Mouse (Mus musculus) liver, adult 2 months (tissue): ENCODE measurements around the gene Arfgap2. TPM values are rescaled to one million over a fixed set of nuclear protein-coding genes. Genes with fewer than 3 reads are reported as not detected.

ENCODE experiments used
- DNase-seq: peaks from one replicate; pipeline ENCODE4 v3.0.0-alpha.2; 2011; ENCODE audit warnings: low read depth, low spot score; ENCODE audit errors: extremely low read depth
- H3K27ac ChIP-seq: fragments of 200-500 bp; replicated peaks from 2 replicates; pipeline ENCODE4 v1.5.1; 2012; ENCODE audit warnings: low read depth, mild to moderate bottlenecking, control low read depth, inconsistent platforms, low read length; ENCODE audit not compliant: insufficient read depth
- H3K27me3 ChIP-seq: fragments of 200-500 bp; 2 replicates; pipeline ENCODE4 v1.6.1; 2012; ENCODE audit warnings: mild to moderate bottlenecking, moderate library complexity, low read length, inconsistent platforms; ENCODE audit not compliant: control insufficient read depth, insufficient read depth
- H3K36me3 ChIP-seq: fragments of 200-500 bp; 2 replicates; pipeline ENCODE4 v1.6.1; 2012; ENCODE audit warnings: low read length, inconsistent platforms; ENCODE audit not compliant: control insufficient read depth, insufficient read depth
- H3K4me1 ChIP-seq: fragments of 200-500 bp; 2 replicates; pipeline ENCODE4 v1.6.1; 2011; ENCODE audit warnings: low read length; ENCODE audit not compliant: control insufficient read depth, insufficient read depth
- H3K4me3 ChIP-seq: fragments of 200-500 bp; 2 replicates; pipeline ENCODE4 v1.5.1; 2011; ENCODE audit warnings: low read depth, mild to moderate bottlenecking, control low read depth, low read length, moderate library complexity; ENCODE audit not compliant: insufficient read depth
- H3K79me2 ChIP-seq: fragments of 200-500 bp; 2 replicates; pipeline ENCODE4 v1.6.1; 2012; ENCODE audit warnings: inconsistent platforms, mild to moderate bottlenecking, low read length, moderate library complexity; ENCODE audit not compliant: control insufficient read depth, insufficient read depth
- H3K9ac ChIP-seq: fragments of 200-500 bp; 2 replicates; pipeline ENCODE4 v1.6.1; 2012; ENCODE audit warnings: low read depth, mild to moderate bottlenecking, control low read depth, inconsistent platforms, low read length
- CTCF ChIP-seq: fragments of 200-500 bp; IDR thresholded peaks from 2 replicates; pipeline ENCODE4 v1.5.1; 2011; ENCODE audit warnings: low read depth, low read length, control low read depth
- POLR2A ChIP-seq: fragments of 200-500 bp; IDR thresholded peaks from 2 replicates; pipeline ENCODE4 v1.6.1; 2011; ENCODE audit warnings: low read length, control low read depth; ENCODE audit not compliant: insufficient read depth; ENCODE audit errors: extremely low read depth
- WGBS: fragments of 180-500 bp; shearing (Covaris S2); methylation state at CpG from one replicate; pipeline ENCODE4 v1.1.7; 2018; 5-methylcytosine and 5-hydroxymethylcytosine counted together
- polyA plus RNA-seq: library from polyadenylated mRNA; depleted of rRNA; stranded (reverse); fragments of >200 nt; gene quantifications from 2 replicates; pipeline ENCODE4 v1.2.3, GENCODE M21; 2012
- total RNA-seq: library from RNA; depleted of rRNA; stranded (reverse); fragments of >200 nt; gene quantifications from 2 replicates; pipeline ENCODE4 v1.2.3, GENCODE M21; 2014

Gene Arfgap2
- total and polyA plus RNA-seq, 2 experiments, result 69.1 to 74.2 TPM

GRCm38 (mm10) chr2:91291197-91292007, 26.6 kb downstream of the Arfgap2 start:
- Histone ChIP-seq H3K4me1 (no peaks in the 10 kb centered on the region), H3K9ac (no peak overlapping the region), H3K27ac (no peak overlapping the region), H3K79me2 (no peaks in the 10 kb centered on the region), H3K4me3 (no peak overlapping the region), H3K27me3 (no peaks in the 10 kb centered on the region), H3K36me3 (no peaks in the 10 kb centered on the region)
- no peak for TF ChIP-seq CTCF
- no peak for TF ChIP-seq POLR2A
- 82% methylated on average over 12 of the region's 12 CpGs for WGBS
- DNase-seq, result no peak

- H3K4me1 ChIP-seq, result no peaks in the 10 kb centered on the region
- H3K27me3 ChIP-seq, result no peaks in the 10 kb centered on the region
- DNase-seq, result no peak
- TF ChIP-seq CTCF (no peak), POLR2A (no peak)
- H3K36me3 ChIP-seq, result no peaks in the 10 kb centered on the region
- H3K4me3 ChIP-seq, result no peak overlapping the region
- no peaks in the 10 kb centered on the region for H3K79me2 ChIP-seq
- H3K9ac ChIP-seq, result no peak overlapping the region
- no peak overlapping the region for H3K27ac ChIP-seq
- 96% methylated on average over 3 of the region's 3 CpGs for WGBS
Measured at GRCm38 (mm10) chr2:91294226-91294625, 29.5 kb downstream of the Arfgap2 start.

DNA sequence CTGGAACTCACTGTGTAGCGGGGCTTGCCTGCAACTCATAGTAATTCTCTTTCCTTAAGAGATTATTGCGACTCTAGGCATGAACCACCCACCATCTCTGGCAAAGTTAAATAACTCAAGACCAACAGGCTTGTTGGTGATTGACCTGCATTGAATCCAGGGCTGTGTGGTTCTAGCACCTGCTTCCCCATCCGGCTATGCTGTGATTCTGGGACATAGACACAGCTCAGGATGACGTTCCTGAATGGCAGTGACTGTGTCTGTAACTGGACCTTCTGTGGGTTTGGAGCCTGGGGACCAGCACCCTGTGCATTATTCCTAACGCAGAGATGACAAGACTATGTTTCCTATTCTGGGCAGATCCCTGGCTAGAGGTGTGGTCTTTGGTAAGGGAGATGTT, 31.1 kb downstream of the Arfgap2 start:
- H3K79me2 ChIP-seq, result no peaks in the 10 kb centered on the region

GRCm38 (mm10) chr2:91299156-91299555, 34.4 kb downstream of the Arfgap2 start:
- Histone ChIP-seq H3K36me3 (no peaks in the 10 kb centered on the region), H3K9ac (no peak overlapping the region)
- DNase-seq, result no peak

More for the DNA sequence above, 31.1 kb downstream of the Arfgap2 start:
- 93% methylated on average over 5 of the region's 5 CpGs for whole genome bisulfite sequencing
- Histone ChIP-seq H3K4me1 (no peaks in the 10 kb centered on the region), H3K4me3 (no peak overlapping the region), H3K36me3 (no peaks in the 10 kb centered on the region), H3K27ac (no peak overlapping the region), H3K27me3 (no peaks in the 10 kb centered on the region), H3K9ac (no peak overlapping the region)
- TF ChIP-seq POLR2A, result no peak
- TF ChIP-seq CTCF, result no peak
- no peak for DNase-seq

GRCm38 (mm10) chr2:91300784-91301183, 36.0 kb downstream of the Arfgap2 start:
- Histone ChIP-seq H3K36me3 (no peaks in the 10 kb centered on the region), H3K4me3 (no peak overlapping the region), H3K4me1 (no peaks in the 10 kb centered on the region), H3K27me3 (no peaks in the 10 kb centered on the region), H3K79me2 (no peaks in the 10 kb centered on the region), H3K9ac (no peak overlapping the region), H3K27ac (no peak overlapping the region)
- WGBS, result 92% methylated on average over 2 of the region's 2 CpGs
- DNase-seq, result no peak
- TF ChIP-seq POLR2A (no peak), CTCF (no peak)

More at GRCm38 (mm10) chr2:91299156-91299555, 34.4 kb downstream of the Arfgap2 start:
- TF ChIP-seq POLR2A (no peak), CTCF (no peak)
- no peak overlapping the region for H3K4me3 ChIP-seq
- H3K79me2 ChIP-seq, result no peaks in the 10 kb centered on the region
- H3K27ac ChIP-seq, result no peak overlapping the region
- H3K27me3 ChIP-seq, result no peaks in the 10 kb centered on the region
- no peaks in the 10 kb centered on the region for H3K4me1 ChIP-seq
- 89% methylated on average over 3 of the region's 3 CpGs for WGBS

GRCm38 (mm10) chr2:91301836-91302235, 37.1 kb downstream of the Arfgap2 start:
- no peak overlapping the region for H3K4me3 ChIP-seq
- no peaks in the 10 kb centered on the region for H3K27me3 ChIP-seq
- H3K36me3 ChIP-seq, result no peaks in the 10 kb centered on the region
- no peak for DNase-seq
- H3K79me2 ChIP-seq, result no peaks in the 10 kb centered on the region
- TF ChIP-seq CTCF (no peak), POLR2A (no peak)
- no peaks in the 10 kb centered on the region for H3K4me1 ChIP-seq
- no peak overlapping the region for H3K9ac ChIP-seq
- WGBS, result 94% methylated on average over 2 of the region's 2 CpGs
- H3K27ac ChIP-seq, result no peak overlapping the region
